Mouse (Mus musculus): ENCODE measurements around the gene Rab5b. TPM values are rescaled to one million over a fixed set of nuclear protein-coding genes. Genes with fewer than 3 reads are reported as not detected.

Gene Rab5b
- polyA plus RNA-seq, 1 experiment = 108 TPM

DNA sequence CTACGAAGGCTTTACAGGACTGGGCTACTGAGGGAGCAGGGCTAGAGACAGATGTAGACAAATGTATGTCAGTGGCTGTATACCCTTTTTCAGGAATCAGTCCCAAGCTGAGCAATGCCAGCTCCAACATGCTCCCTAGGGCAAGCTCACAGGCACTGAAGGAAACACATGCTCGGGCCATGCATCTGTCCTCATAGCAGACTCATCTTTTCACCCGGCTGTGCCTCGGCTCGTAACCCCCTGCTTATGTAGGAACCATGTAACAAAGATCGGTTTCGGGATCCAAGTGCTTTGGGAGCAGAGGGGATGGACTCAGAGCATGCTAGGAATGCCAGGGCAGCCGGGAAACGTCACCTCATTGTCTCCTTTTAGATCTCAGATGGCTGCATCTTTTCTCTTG lies 36.6 kb downstream of the Rab5b start:
- DNase-seq (ENCODE audit: low read depth) = no peak
- TF ChIP-seq CTCF (IDR thresholded peaks at IDR 0.05; ENCODE audit: borderline replicate concordance, extremely low read depth, insufficient read depth, insufficient read length) (no peak), POLR2A (IDR thresholded peaks at IDR 0.05; ENCODE audit: borderline replicate concordance, extremely low read depth, insufficient read depth, insufficient read length, poor library complexity, severe bottlenecking) (no peak)

DNA sequence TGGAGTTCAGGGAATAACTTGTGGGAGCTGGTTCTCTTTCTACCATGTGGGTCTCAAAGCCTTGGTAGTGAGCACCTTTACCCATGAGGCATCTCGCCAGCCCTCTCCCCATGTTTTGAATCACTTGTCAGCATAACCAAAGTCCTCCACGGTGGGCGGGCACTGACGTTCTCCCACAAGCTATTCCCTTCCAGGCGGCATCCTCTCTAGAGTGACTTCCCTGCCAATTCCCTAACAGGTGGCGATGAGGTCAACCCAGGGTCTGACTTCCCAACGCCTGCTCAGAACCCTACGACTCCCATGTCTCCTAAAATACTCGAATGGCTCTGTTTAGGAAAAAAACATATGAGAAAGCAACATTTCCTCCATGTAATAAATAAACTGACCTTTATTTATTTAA lies 38.2 kb downstream of the Rab5b start:
- no peak for DNase-seq (ENCODE audit: low read depth)
- TF ChIP-seq POLR2A (IDR thresholded peaks at IDR 0.05; ENCODE audit: borderline replicate concordance, extremely low read depth, insufficient read depth, insufficient read length, poor library complexity, severe bottlenecking) (no peak), CTCF (IDR thresholded peaks at IDR 0.05; ENCODE audit: borderline replicate concordance, extremely low read depth, insufficient read depth, insufficient read length) (no peak)

- no peak for DNase-seq (ENCODE audit: low read depth)
- no peak for TF ChIP-seq POLR2A (IDR thresholded peaks at IDR 0.05; ENCODE audit: borderline replicate concordance, extremely low read depth, insufficient read depth, insufficient read length, poor library complexity, severe bottlenecking)
- no peak for TF ChIP-seq CTCF (IDR thresholded peaks at IDR 0.05; ENCODE audit: borderline replicate concordance, extremely low read depth, insufficient read depth, insufficient read length)
These were observed 39.3 kb downstream of the Rab5b start for GRCm38 (mm10) chr10:128656731-128657130.

GRCm38 (mm10) chr10:128655254-128655653 lies 40.8 kb downstream of the Rab5b start:
- TF ChIP-seq CTCF (IDR thresholded peaks at IDR 0.05; ENCODE audit: borderline replicate concordance, extremely low read depth, insufficient read depth, insufficient read length) = no peak
- no peak for TF ChIP-seq POLR2A (IDR thresholded peaks at IDR 0.05; ENCODE audit: borderline replicate concordance, extremely low read depth, insufficient read depth, insufficient read length, poor library complexity, severe bottlenecking)
- no peak for DNase-seq (ENCODE audit: low read depth)

DNA sequence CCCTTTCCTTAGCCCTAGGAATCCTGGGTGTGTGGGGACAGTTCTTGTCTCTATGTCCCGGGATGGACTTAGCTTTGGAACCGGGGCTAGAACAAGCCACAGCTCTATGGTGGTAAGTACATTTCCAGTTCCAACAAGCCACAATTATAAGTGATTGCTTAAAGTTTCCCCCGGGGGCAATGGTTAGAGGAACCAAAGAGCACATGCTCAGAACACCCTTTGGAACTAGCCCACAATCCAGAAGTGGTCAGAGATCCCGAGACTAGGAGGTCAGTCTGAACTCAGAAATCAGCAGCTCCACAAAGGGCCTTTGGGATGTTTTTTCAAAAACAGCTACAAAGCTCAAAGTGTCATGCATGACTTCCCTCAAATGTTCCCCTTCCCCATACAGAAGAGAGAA lies 42.2 kb downstream of the Rab5b start:
- no peak for DNase-seq (ENCODE audit: low read depth)
- TF ChIP-seq POLR2A (IDR thresholded peaks at IDR 0.05; ENCODE audit: borderline replicate concordance, extremely low read depth, insufficient read depth, insufficient read length, poor library complexity, severe bottlenecking) (no peak), CTCF (IDR thresholded peaks at IDR 0.05; ENCODE audit: borderline replicate concordance, extremely low read depth, insufficient read depth, insufficient read length) (no peak)

DNA sequence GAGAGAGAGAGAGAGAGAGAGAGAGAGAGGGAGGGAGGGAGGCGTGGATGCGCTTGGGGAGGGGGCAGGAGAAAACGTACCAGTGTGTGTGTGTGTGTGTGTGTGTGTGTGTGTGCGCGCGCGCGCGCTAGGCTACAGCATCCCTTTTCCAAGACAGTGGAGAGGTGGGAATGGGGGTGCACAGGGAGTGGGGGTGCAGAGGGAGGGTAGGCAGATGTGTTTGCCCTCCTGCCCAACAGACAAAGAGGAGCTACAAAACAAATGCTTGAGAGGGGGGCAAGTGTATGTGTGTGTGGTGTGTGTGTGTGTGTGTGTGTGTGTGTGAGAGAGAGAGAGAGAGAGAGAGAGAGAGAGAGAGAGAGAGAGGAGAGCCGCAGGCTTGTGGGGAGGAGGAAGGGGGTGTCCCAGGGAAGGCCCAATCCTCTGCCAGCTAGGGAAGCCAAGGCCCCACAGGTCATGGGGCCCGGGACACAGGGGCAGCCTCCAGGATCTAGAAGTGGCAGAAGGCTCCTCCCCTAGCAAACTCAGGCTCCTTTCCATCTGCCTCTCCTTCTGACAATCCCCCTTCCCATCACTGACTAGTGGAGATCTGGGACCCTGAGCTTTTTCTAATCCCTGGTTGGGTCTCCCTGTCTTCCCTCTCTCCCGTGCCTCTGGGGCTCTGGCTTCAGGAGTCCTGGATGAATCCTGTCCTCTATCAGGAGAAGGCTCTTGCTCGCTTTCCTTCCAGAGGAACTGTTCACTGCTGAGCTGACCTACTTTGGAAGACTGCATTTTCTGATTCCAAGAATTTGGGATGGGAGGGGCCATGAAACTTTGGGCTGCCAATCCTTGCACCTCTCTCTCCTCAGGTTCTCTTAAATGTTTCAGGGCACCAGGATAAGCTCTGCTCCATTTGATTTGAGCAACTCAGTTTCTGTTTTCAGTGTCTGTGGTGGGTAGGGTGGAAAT lies 49.6 kb downstream of the Rab5b start:
- TF ChIP-seq CTCF (IDR thresholded peaks at IDR 0.05; ENCODE audit: borderline replicate concordance, extremely low read depth, insufficient read depth, insufficient read length) (no peak), POLR2A (IDR thresholded peaks at IDR 0.05; ENCODE audit: borderline replicate concordance, extremely low read depth, insufficient read depth, insufficient read length, poor library complexity, severe bottlenecking) (no peak)
- DNase-seq (ENCODE audit: low read depth) = peak; percentile 91

GRCm38 (mm10) chr10:128645111-128646011 lies 50.7 kb downstream of the Rab5b start, which contains the start of gene Ikzf4:
TSS of gene Ikzf4 (minus strand) at chr10:128645991.
- TF ChIP-seq CTCF (IDR thresholded peaks at IDR 0.05; ENCODE audit: borderline replicate concordance, extremely low read depth, insufficient read depth, insufficient read length) = no peak
- 0 out of 2 replicates have a peak, but pooled peaks have one; percentile 21 for TF ChIP-seq POLR2A (IDR thresholded peaks at IDR 0.05; ENCODE audit: borderline replicate concordance, extremely low read depth, insufficient read depth, insufficient read length, poor library complexity, severe bottlenecking)

GRCm38 (mm10) chr10:128642749-128643148 lies 53.3 kb downstream of the Rab5b start:
- TF ChIP-seq CTCF (IDR thresholded peaks at IDR 0.05; ENCODE audit: borderline replicate concordance, extremely low read depth, insufficient read depth, insufficient read length) (no peak), POLR2A (IDR thresholded peaks at IDR 0.05; ENCODE audit: borderline replicate concordance, extremely low read depth, insufficient read depth, insufficient read length, poor library complexity, severe bottlenecking) (no peak)
- no peak for DNase-seq (ENCODE audit: low read depth)

More at GRCm38 (mm10) chr10:128645111-128646011, 50.7 kb downstream of the Rab5b start, which contains the start of gene Ikzf4:
- DNase-seq (ENCODE audit: low read depth) = peak; percentile 83

DNA sequence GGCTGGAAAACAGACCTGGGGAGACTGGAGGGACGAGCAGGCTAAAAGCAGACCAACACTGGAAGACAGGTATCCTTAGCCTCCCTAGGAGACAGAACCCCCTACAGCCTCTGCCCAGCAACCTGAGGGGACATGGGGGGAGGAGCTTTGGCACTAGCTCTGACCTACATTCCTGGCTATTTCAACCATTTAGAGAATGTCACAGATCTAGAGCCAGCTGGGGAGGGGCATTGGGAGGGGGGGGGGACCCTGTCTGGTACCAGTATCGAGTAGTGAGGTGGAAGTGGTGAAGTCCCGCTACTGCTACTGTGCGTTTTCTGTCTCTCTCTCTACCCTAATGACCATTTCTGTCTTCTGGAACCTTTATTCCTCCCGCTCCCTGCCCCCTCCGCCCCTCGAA lies 54.2 kb downstream of the Rab5b start:
- no peak for TF ChIP-seq POLR2A (IDR thresholded peaks at IDR 0.05; ENCODE audit: borderline replicate concordance, extremely low read depth, insufficient read depth, insufficient read length, poor library complexity, severe bottlenecking)
- TF ChIP-seq CTCF (IDR thresholded peaks at IDR 0.05; ENCODE audit: borderline replicate concordance, extremely low read depth, insufficient read depth, insufficient read length) = no peak
- no peak for DNase-seq (ENCODE audit: low read depth)

DNA sequence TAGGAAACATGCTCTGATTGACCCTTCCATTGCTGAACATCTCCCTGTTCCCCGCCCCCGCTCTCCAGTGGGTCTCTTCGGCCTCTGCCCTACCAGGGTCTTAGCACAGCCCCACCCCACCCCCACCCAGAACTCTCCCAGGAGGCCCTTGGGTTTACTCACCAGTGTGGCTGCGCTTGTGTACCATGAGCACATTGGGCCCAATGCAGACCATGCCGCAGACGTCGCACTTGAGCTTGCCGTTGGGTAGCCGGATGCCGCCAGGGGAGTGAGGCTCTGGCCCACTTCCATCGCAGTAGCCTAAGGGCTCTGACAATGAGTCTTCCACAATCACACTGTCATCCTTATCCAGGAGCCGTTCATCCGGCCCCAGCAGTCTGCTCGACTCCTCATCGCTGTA lies 55.2 kb downstream of the Rab5b start:
- DNase-seq (ENCODE audit: low read depth) = no peak
- TF ChIP-seq POLR2A (IDR thresholded peaks at IDR 0.05; ENCODE audit: borderline replicate concordance, extremely low read depth, insufficient read depth, insufficient read length, poor library complexity, severe bottlenecking) = no peak
- no peak for TF ChIP-seq CTCF (IDR thresholded peaks at IDR 0.05; ENCODE audit: borderline replicate concordance, extremely low read depth, insufficient read depth, insufficient read length)

DNA sequence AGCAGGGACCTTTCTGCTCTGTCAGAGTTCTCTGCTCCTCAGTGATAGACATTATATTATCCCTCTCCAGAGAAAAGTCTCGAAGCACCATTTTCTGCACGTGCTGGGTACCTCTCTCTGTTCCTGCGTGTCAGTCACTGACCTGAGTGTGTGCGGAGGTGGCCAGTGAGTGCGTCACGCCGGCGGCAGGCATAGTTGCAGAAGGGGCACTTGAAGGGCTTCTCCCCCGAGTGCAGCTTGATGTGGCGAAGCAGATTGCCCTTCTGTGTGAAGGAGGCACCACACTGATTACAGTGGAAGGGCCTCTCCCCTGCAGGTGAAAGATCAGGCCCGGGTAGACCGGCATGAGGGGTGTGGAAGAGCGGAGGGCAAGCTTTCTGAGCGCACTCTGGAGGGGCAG lies 56.1 kb downstream of the Rab5b start:
- no peak for DNase-seq (ENCODE audit: low read depth)
- TF ChIP-seq POLR2A (IDR thresholded peaks at IDR 0.05; ENCODE audit: borderline replicate concordance, extremely low read depth, insufficient read depth, insufficient read length, poor library complexity, severe bottlenecking) = no peak
- no peak for TF ChIP-seq CTCF (IDR thresholded peaks at IDR 0.05; ENCODE audit: borderline replicate concordance, extremely low read depth, insufficient read depth, insufficient read length)

Measured in brain, embryonic 14.5 days (tissue).